Mouse (Mus musculus) C2C12 (cell line): Measurements from ENCODE around the gene Rhoh.

Experiments
- CEBPB ChIP-seq: IDR thresholded peaks from one replicate; pipeline ENCODE4 v1.6.1; 2011; ENCODE audit warnings: low read depth, mild to moderate bottlenecking, control low read depth, moderate library complexity
- CTCF ChIP-seq: IDR thresholded peaks from one replicate; pipeline ENCODE4 v1.5.1; 2011; ENCODE audit not compliant: control insufficient read depth, insufficient read depth, insufficient read length
- MAX ChIP-seq: IDR thresholded peaks from one replicate; pipeline ENCODE4 v1.6.1; 2011; ENCODE audit warnings: mild to moderate bottlenecking, control low read depth
- MYOD1 ChIP-seq: IDR thresholded peaks from one replicate; pipeline ENCODE4 v1.6.1; 2011; ENCODE audit warnings: low read depth; ENCODE audit not compliant: control insufficient read depth, insufficient read length
- USF1 ChIP-seq: IDR thresholded peaks from one replicate; pipeline ENCODE4 v1.6.1; 2011; ENCODE audit warnings: low read depth, mild to moderate bottlenecking, control low read depth, moderate library complexity

GRCm38 (mm10) chr5:65913126-65913525 lies 52.1 kb downstream of the Rhoh start:
- TF ChIP-seq CTCF (no peak), CEBPB (no peak), MYOD1 (no peak), USF1 (no peak), MAX (no peak)
